Mouse (Mus musculus): ENCODE results near the gene Rnf43.

Rnf43 gene

GRCm38 (mm10) chr11:87678545-87678944 is 16.0 kb downstream of the Rnf43 start:
- DNase-seq = no peak

DNA sequence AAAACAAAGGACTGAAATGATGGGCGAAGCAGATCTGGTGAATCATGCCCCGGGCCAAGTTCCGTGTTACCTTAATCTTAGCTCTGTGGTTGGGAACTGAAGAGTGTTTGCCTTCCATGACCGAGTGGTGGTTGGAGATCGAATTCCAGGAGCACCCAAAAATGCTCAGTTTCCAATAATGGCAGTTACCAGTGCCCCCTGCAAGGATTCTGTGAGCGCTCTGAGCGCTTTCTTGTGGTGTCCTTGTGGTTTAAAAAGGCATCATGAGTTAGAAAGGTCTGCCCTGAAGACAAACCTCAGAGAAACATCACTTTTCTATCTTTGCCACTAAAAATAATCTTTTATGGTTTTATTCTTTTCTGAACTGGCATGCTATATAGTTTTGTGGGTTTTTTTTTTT is 16.5 kb downstream of the Rnf43 start:
- no peak for DNase-seq

DNA sequence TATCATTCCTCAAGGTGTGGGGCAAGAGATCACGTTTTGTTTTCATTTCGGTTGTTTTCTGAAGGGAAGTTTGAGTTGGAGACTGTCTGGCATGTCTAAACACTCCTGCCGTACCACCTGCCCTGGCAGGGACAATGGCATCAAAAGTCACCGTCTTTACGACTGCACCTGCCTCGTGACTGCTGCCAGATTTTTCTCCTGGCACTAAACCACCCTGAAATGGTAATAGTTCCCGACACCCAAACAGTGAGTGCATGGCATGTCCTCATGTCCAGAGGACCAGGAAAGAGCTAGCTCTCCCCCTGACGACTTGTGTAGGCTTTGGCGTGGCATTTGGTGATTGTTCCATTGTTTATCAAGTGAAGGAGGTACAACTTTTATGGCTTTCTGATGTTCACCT is 18.3 kb downstream of the Rnf43 start:
- DNase-seq = no peak

GRCm38 (mm10) chr11:87682096-87682495 is 19.6 kb downstream of the Rnf43 start:
- no peak for DNase-seq

GRCm38 (mm10) chr11:87682838-87683571 is 20.5 kb downstream of the Rnf43 start:
- no peak for DNase-seq

DNA sequence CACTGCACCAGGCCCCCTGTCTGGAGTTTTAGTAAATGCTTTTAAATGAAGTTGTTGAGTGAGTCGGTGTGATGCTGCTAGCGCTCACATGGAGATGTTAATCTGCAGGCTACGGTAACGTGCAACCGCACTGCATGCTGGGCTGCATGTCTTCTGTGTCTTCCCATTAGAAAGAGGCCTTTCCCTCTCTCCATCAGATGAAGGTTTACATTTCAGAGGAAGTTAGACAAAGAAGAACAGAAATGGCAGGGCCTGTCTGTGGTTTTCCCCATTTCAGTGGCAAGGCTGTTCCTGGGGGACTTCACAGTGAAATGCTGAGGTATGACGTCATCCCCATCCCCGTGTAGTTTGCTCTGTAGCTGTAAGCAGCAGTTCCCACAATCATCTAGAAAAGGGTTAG is 23.9 kb downstream of the Rnf43 start:
- no peak for DNase-seq

- DNase-seq = no peak
Observed at GRCm38 (mm10) chr11:87687246-87688225, 25.0 kb downstream of the Rnf43 start.

DNA sequence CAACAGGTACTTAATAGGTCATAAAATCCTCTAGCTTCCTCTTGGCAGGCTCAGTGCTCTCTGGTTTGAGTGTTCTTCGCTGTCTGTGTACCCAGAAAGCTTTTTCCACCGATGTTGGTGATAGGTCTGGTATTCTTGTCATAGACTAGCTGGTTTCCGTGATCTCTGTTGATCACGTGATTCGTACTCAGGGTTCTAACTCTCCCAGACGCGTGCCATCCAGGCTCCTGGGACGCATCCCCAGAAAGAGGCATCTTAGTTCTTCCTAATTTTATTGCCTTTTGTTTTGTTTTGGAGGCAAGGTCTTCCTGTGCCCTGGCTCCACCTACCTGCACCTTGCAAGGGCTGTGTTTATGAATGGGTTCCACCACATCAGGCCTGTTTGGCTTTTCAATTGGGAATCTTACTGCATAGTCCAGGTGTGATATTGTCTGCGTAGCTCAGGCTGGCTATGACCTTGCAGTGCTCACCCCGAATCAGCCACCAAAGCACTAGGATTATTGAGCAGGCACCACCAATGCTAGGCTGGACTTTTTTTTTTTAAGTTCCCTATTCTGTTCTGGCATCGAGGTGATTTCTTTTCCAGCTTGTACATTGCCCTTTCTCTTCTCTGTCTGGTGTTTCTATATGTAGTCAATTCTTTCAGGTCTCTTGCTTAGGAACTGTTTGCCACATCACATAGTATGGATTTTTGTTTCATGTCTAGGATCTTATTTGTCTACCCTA is 26.1 kb downstream of the Rnf43 start:
- DNase-seq = no peak

- peak; percentile 20 to 47 for DNase-seq
Observed at GRCm38 (mm10) chr11:87689402-87689808, 26.9 kb downstream of the Rnf43 start.

- no peak for DNase-seq
Observed at GRCm38 (mm10) chr11:87690054-87690740, 27.7 kb downstream of the Rnf43 start.

- DNase-seq = no peak
Observed at GRCm38 (mm10) chr11:87697131-87697682, 34.7 kb downstream of the Rnf43 start.

- DNase-seq = no peak
Observed at GRCm38 (mm10) chr11:87698126-87698525, 35.6 kb downstream of the Rnf43 start.

DNA sequence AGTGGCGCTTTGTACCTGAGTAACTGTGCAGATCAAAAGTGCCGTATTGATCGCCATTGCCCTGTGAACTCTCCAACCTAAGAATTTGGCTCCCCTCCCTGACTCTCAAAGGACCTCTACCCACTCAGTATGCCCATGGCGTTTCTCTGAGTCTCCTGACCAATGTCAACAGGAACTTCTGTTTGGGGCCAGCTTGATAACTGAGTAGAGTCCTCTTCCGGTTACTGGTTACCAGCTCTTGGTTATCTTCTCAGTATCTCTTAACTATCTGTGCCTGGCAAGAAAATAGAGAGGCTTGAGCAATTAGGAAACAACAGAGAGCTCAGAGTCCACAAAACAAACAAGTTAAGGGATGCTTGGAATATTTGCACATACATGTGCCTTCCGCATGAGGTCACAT is 38.6 kb downstream of the Rnf43 start:
- no peak for DNase-seq

DNA sequence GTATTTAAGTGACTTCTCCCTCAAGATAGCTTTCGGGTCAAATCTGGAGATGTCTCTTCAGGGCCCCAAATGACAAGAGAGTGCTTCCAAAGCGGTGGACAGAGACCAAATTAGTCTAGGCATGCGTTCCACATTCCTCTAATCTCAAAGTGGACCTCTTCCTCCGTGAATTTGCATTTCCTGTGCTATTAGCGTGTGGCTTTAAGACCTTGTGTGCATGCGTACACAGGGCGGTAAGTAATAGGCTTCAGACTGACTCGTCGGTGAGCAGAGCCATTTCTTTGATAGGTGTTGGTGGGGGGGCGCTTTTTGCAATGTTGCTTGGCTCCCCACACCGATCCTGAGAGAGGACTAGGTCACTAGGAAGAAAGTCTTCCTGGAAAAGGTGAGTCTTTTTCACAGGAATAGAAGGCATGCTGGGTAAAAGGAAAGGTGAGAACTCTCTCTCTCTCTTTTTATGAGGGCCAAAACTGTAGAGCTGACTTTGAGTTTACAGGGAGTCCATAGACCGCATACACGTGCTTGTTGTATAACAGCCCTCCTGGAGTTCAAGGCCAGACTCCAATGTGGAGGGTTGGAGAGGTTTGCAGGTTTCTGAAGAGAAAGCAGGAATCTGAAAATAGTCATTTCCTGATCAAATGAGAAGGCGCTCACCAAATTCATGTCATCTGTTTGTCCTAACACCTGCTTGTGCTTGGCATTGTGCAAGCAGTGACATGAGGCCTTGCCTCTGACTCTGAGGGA is 39.5 kb downstream of the Rnf43 start:
- DNase-seq = no peak

- DNase-seq = no peak
Observed at GRCm38 (mm10) chr11:87703654-87704053, 41.1 kb downstream of the Rnf43 start.

DNA sequence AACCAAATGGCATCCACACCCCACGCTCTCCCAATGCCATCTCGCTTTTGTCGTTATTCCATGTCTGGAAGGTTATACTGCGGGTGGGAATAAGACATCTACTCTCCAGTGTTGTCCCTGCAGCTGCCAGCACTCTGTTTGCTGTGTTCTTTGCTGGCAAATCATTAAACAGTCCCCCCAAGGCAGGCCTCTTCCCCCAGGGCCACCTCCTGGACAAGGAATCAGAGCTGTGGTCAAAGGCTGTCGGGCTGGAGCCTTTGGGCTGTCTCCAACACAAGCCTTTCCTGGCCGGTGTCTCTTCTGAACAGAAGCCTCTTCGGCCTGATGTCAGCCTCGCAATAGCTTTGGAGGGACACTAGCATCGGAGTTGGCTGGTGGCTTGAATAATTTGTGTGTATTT is 41.8 kb downstream of the Rnf43 start:
- DNase-seq = peak; percentile 14

DNA sequence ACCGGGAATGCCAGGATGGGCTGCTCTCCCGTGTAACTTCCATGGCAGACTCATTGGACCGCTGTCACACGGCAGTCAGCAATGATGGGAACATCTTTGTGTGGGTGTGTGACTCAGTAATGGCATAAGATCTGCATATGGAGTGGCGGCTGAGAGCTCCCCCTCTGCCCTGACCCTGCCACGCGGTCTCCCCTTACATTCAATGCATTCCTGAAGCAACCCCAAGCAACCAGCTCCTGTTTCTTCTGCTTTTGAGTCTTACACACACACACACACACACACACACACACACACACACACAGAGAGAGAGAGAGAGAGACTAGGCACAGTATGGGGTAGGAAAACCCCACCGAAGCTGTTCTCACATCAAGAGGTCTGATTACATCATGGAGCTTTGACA is 45.0 kb downstream of the Rnf43 start:
- no peak for DNase-seq

DNA sequence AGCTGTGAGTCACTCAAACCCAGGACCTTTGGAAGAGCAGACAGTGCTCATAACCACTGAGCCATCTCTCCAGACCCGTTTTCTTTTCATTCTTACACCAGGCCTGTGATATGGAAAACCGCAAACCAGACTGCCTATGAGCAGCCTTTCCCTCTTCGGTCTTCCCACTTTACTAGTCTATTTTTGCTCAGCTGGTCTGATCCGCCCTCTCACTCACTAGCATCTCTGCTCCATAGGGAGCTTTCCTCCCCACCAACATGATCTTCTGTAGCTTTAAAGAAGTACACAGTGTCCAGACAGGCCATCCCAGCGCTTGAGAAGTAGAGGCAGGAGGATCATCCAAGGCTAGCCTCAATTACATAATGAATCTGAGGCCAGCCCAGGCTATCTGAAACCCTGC is 46.5 kb downstream of the Rnf43 start:
- DNase-seq = no peak

DNA sequence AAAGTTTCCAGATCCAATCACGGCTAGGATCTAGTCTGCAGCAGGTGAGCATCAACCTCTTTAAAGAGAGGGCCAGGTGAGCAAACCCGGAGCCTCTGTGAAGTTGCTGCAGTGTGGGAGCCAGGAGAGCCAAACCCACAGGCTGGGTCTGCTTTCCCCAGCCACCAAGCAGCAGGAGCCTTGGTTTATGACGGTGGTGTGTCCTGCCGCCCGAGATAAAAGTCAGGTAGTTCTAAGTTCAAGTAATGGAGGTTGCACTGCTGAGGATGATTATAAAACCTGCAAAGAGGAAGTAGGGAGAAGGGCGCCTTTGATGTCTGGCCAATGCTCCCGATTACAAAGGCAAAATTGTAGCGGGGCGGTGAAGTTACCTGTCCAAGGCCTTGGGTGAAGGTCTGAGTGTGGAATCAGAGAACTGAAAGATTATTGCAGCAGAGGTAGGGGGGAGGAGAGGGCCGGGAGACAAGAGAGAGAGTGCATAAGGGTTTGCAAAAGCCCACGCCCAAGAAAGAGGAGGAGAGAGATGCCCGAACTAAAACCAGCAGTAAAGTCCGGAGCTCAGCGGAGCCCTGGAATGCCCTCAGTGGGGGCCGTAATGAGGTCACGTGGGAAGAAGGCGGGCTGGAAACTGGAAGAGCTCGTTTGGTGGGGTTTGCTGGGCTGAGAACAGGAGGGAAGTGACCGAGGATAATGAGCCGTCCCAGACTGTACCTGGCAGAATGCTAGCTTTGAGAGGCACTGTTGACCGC is 47.2 kb downstream of the Rnf43 start:
- DNase-seq = peak; percentile 12 to 18

GRCm38 (mm10) chr11:87710262-87710615 is 47.7 kb downstream of the Rnf43 start:
- no peak for DNase-seq

DNA sequence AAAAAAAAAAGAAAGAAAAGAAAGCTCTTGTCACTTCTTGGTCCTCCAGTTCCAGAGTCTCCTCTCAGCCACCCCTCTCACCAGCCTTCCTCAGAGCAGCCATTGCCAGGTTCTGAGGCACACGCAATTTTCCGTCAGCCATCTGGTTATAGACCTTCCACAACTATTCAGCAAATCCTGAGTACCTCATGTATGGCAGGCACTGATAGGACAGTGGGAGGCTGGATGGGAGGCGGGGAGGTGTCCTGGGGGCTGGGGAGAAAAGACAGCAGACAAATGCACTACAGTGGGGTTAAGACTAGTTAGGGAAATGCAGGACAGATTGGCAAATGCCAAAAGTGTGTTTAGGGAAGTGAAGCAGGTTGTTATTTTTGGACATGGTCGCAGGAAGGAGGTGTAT is 49.7 kb downstream of the Rnf43 start:
- no peak for DNase-seq

All from cerebellum, postnatal 14 days (tissue).